In genomic region chr17:56290388-56291170, GRCm38 (mm10) we compare ENCODE assay signal across 8 mouse cellular contexts. TPM values are rescaled to one million over a fixed set of nuclear protein-coding genes. Genes with fewer than 3 reads are reported as not detected.
DNase-seq lines count a peak whose midpoint lies in the region; ATAC-seq lines count a peak whose summit lies in the region.

No protein-coding gene starts in this region.

- H3K27ac ChIP-seq in limb, embryonic 11.5 days (replicated peaks; ENCODE audit: low read depth, low read length): peak overlapping the region; percentile 95
- H3K27ac ChIP-seq in midbrain, embryonic 12.5 days (replicated peaks): peak overlapping the region; percentile 73

- peaks cover 5% of the 10 kb centered on the region for H3K36me3 ChIP-seq in limb, embryonic 11.5 days (ENCODE audit: control insufficient read depth, insufficient read depth, low read length)
- H3K36me3 ChIP-seq in midbrain, embryonic 12.5 days: peaks cover under 1% of the 10 kb centered on the region; the same call in 1 of the 2 replicates

- WGBS in limb, embryonic 11.5 days: 5% methylated on average over 16 of the region's 17 CpGs
- 2% methylated on average over 17 of the region's 17 CpGs for WGBS in midbrain, embryonic 12.5 days

- ATAC-seq in limb, embryonic 11.5 days (ENCODE audit: insufficient number of reproducible peaks, low FRiP score, low TSS enrichment, low read depth): peak; percentile 84
- ATAC-seq in midbrain, embryonic 12.5 days (ENCODE audit: low FRiP score, low read depth): peak; percentile 70

- H3K9me3 ChIP-seq in limb, embryonic 11.5 days (ENCODE audit: control insufficient read depth, low read length): no peaks in the 10 kb centered on the region
- H3K9me3 ChIP-seq in midbrain, embryonic 12.5 days: no peaks in the 10 kb centered on the region

- peak overlapping the region; percentile 62 for H3K9ac ChIP-seq in limb, embryonic 11.5 days (ENCODE audit: low read length)
- peak overlapping the region; percentile 45; the same call in 1 of the 2 replicates for H3K9ac ChIP-seq in midbrain, embryonic 12.5 days (replicated peaks)

- peak overlapping the region; percentile 55 for H3K4me3 ChIP-seq in limb, embryonic 11.5 days (ENCODE audit: low read depth, low read length)
- H3K4me3 ChIP-seq in midbrain, embryonic 12.5 days: peak overlapping the region; percentile 43

- H3K4me2 ChIP-seq in limb, embryonic 11.5 days (ENCODE audit: low read depth, severe bottlenecking): peak overlapping the region; percentile 85
- H3K4me2 ChIP-seq in midbrain, embryonic 12.5 days (replicated peaks): peak overlapping the region; percentile 54

- H3K27me3 ChIP-seq in limb, embryonic 11.5 days (ENCODE audit: control insufficient read depth, insufficient read depth, low read length): no peaks in the 10 kb centered on the region
- H3K27me3 ChIP-seq in midbrain, embryonic 12.5 days: no peaks in the 10 kb centered on the region; the same call in 1 of the 2 replicates

- peak; percentile 45 for DNase-seq in cerebellum, adult 11-12 months
- DNase-seq in cerebellum, adult 9-10 months: no peak
- DNase-seq in cerebellum, postnatal 4 days (ENCODE audit: low spot score in 2 of 2): peak; percentile 63 to 64
- DNase-seq in gastrocnemius, postnatal 10 days: peak; percentile 98
- peak; percentile 88 for DNase-seq in hindlimb bud, embryonic 11.5 days (ENCODE audit: extremely low spot score, low read depth, low spot score)
- DNase-seq in limb, embryonic 11.5 days (ENCODE audit: low spot score): peak; percentile 99
- peak; percentile 88 to 90 for DNase-seq in spleen, postnatal 36 days (ENCODE audit: low spot score in 2 of 2)

- H3K4me1 ChIP-seq in limb, embryonic 11.5 days (ENCODE audit: control insufficient read depth, insufficient read depth, low read length): peaks cover 33% of the 10 kb centered on the region
- peaks cover 35% of the 10 kb centered on the region for H3K4me1 ChIP-seq in midbrain, embryonic 12.5 days

RNA-seq across cellular contexts. Expression of gene Plin3, which starts 2.1 kb away (rescaled TPM):
- total RNA-seq in gastrocnemius, postnatal 10 days (2021): 10 to 100 TPM; 37.2 to 41.7 TPM
- polyA plus RNA-seq in limb, embryonic 11.5 days (2014; fragmentation: Nextera tagmentation; extraction: Ambion mirVana): 58.7 and 66.0 TPM in 2 replicates
- polyA plus RNA-seq in midbrain, embryonic 12.5 days (2016; fragmentation: Nextera tagmentation; extraction: Ambion mirVana): 28.9 and 29.0 TPM in 2 replicates

RNA-seq across cellular contexts. Expression of gene Arrdc5, which starts 9.5 kb away (rescaled TPM):
- total RNA-seq in gastrocnemius, postnatal 10 days (2021): not detected
- polyA plus RNA-seq in limb, embryonic 11.5 days (2014; fragmentation: Nextera tagmentation; extraction: Ambion mirVana): not detected in 2 replicates
- not detected in 2 replicates for polyA plus RNA-seq in midbrain, embryonic 12.5 days (2016; fragmentation: Nextera tagmentation; extraction: Ambion mirVana)

RNA-seq across cellular contexts. Expression of gene Uhrf1, which starts 12.5 kb away (rescaled TPM):
- 10 to 100 TPM; 14.4 to 20.3 TPM for total RNA-seq in gastrocnemius, postnatal 10 days (2021)
- polyA plus RNA-seq in limb, embryonic 11.5 days (2014; fragmentation: Nextera tagmentation; extraction: Ambion mirVana): 153 and 167 TPM in 2 replicates
- polyA plus RNA-seq in midbrain, embryonic 12.5 days (2016; fragmentation: Nextera tagmentation; extraction: Ambion mirVana): 161 and 166 TPM in 2 replicates

RNA-seq across cellular contexts. Expression of gene Ticam1, which starts 14.0 kb away (rescaled TPM):
- 1 to 10 TPM; 6.6 to 6.8 TPM for total RNA-seq in gastrocnemius, postnatal 10 days (2021)
- 3.2 and 3.8 TPM in 2 replicates for polyA plus RNA-seq in limb, embryonic 11.5 days (2014; fragmentation: Nextera tagmentation; extraction: Ambion mirVana)
- 1.7 TPM in 2 replicates for polyA plus RNA-seq in midbrain, embryonic 12.5 days (2016; fragmentation: Nextera tagmentation; extraction: Ambion mirVana)

RNA-seq across cellular contexts. Expression of gene Fem1a, which starts 34.0 kb away (rescaled TPM):
- 10 to 100 TPM; 91.9 to 99.8 TPM for total RNA-seq in gastrocnemius, postnatal 10 days (2021)
- polyA plus RNA-seq in limb, embryonic 11.5 days (2014; fragmentation: Nextera tagmentation; extraction: Ambion mirVana): 12.5 and 12.8 TPM in 2 replicates
- 17.9 and 18.6 TPM in 2 replicates for polyA plus RNA-seq in midbrain, embryonic 12.5 days (2016; fragmentation: Nextera tagmentation; extraction: Ambion mirVana)
